ENCODE assay signal across 7 mouse cellular contexts in the genomic region with DNA sequence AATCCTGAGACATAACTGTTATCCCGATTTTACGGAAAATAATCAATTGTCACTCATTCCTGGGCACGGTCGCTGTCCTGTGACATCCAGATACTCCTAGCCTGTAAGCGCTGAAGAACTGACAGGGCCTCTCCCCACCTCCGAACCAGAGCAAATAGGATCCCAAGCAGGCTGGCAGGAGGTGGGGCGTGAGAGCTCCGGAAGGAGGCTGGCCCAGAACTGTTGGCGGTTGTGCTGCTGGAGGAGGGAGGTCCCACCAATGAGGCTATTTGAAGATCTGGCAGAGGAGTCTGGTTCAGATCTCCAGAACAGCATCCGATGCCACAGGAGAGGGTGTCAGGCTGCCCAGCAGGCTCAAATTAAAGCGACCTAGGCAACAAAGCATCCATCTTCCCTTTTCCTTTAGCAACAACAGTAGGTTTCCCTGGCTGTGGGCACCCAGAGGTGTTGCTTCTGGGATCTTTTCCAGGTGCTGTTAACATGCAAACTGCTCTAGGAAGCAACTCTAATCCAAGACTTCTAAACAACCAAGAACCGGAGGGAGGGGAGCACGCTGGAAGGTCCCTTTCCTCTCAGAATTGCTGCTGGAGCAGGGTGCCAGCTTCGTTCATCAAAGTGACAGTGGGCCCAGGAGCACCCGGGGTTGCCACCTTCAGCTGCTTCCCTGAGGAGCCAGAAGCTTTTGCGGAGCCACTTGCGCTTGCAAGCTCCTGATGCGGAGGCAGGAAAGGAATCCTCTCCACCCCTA. TPM values are rescaled to one million over a fixed set of nuclear protein-coding genes. Genes with fewer than 3 reads are reported as not detected.
A peak's percentile ranks its signal among the peaks of the same experiment; 100 is the strongest.
DNase-seq lines count a peak whose midpoint lies in the region; ATAC-seq lines count a peak whose summit lies in the region.

No protein-coding gene starts in this region.

- intact Hi-C loops in left cerebral cortex, postnatal 10 days (cut with DNase I) = no loop called here

- ATAC-seq in inflammation-experienced regulatory T-cells, adult 6 months = peak; percentile 96
- ATAC-seq in megakaryocyte progenitor cell, adult 5-6 weeks (replicated peaks; ENCODE audit: poor library complexity) = peak; percentile 91

- DNase-seq in adrenal gland, adult 2 months = peak; percentile 93
- peak; percentile 93 for DNase-seq in embryo, embryonic 10 days (ENCODE audit: low spot score)
- peak; percentile 71 for DNase-seq in gastrocnemius, postnatal 10 days
- peak; percentile 91 to 93 for DNase-seq in left cerebral cortex, postnatal 10 days (ENCODE audit: extremely low spot score in 1 of 2, low spot score in 2 of 2)
- DNase-seq in right cerebral cortex, postnatal 25 days = peak; percentile 88

RNA-seq across cellular contexts. Expression of a gene that starts 0.7 kb away (rescaled TPM):
- 10 to 100 TPM; 22.1 to 33.4 TPM for total RNA-seq in adrenal gland, adult 2 months (2021)
- polyA plus RNA-seq in adrenal gland, adult 2 months (2012; rRNA removed) = 23.9 and 24.3 TPM in 2 replicates
- total RNA-seq in gastrocnemius, postnatal 10 days (2021) = 10 to 100 TPM; 59.5 to 60.6 TPM
- 10 to 100 TPM; 30.5 to 54.0 (median 35.4) TPM for polyA plus RNA-seq in inflammation-experienced regulatory T-cells, adult 6 months (2017; shearing (Covaris generic))
- 100 to 1,000 TPM; 123 to 130 TPM for total RNA-seq in left cerebral cortex, postnatal 10 days (2021)
- 43.6 and 55.5 TPM in 2 replicates for total RNA-seq in megakaryocyte progenitor cell, adult 5-6 weeks (2015)
- total RNA-seq in megakaryocyte progenitor cell, adult 5-6 weeks (2017) = 53.6 and 57.7 TPM in 2 replicates

RNA-seq across cellular contexts. Expression of a gene that starts 5.6 kb away (rescaled TPM):
- 10 to 100 TPM; 28.2 to 32.0 TPM for total RNA-seq in adrenal gland, adult 2 months (2021)
- 56.0 and 63.9 TPM in 2 replicates for polyA plus RNA-seq in adrenal gland, adult 2 months (2012; rRNA removed)
- total RNA-seq in gastrocnemius, postnatal 10 days (2021) = 10 to 100 TPM; 12.7 to 14.6 TPM
- polyA plus RNA-seq in inflammation-experienced regulatory T-cells, adult 6 months (2017; shearing (Covaris generic)) = 10 to 100 TPM; 45.5 to 63.3 (median 53.1) TPM
- total RNA-seq in left cerebral cortex, postnatal 10 days (2021) = 10 to 100 TPM; 29.3 to 31.5 TPM
- total RNA-seq in megakaryocyte progenitor cell, adult 5-6 weeks (2015) = 11.3 and 17.5 TPM in 2 replicates
- 16.8 and 17.9 TPM in 2 replicates for total RNA-seq in megakaryocyte progenitor cell, adult 5-6 weeks (2017)

RNA-seq across cellular contexts. Expression of a gene that starts 10.4 kb away (rescaled TPM):
- total RNA-seq in adrenal gland, adult 2 months (2021) = 1 to 10 TPM; 1.8 to 2.4 TPM
- polyA plus RNA-seq in adrenal gland, adult 2 months (2012; rRNA removed) = 4.5 and 7.4 TPM in 2 replicates
- total RNA-seq in gastrocnemius, postnatal 10 days (2021) = 1 to 10 TPM in 1 of 2 experiments, under 1 TPM in 1; 0.61 to 2.6 TPM
- 1 to 10 TPM; 2.1 to 5.3 (median 4.3) TPM for polyA plus RNA-seq in inflammation-experienced regulatory T-cells, adult 6 months (2017; shearing (Covaris generic))
- total RNA-seq in left cerebral cortex, postnatal 10 days (2021) = 1 to 10 TPM; 3.0 to 3.2 TPM
- 1.3 TPM in 1 of 2 replicates, not detected in the other for total RNA-seq in megakaryocyte progenitor cell, adult 5-6 weeks (2015)
- total RNA-seq in megakaryocyte progenitor cell, adult 5-6 weeks (2017) = 0.81 TPM in 1 of 2 replicates, not detected in the other

RNA-seq across cellular contexts. Expression of a gene that starts 16.4 kb away (rescaled TPM):
- 10 to 100 TPM; 56.0 to 66.6 TPM for total RNA-seq in adrenal gland, adult 2 months (2021)
- 25.2 and 28.9 TPM in 2 replicates for polyA plus RNA-seq in adrenal gland, adult 2 months (2012; rRNA removed)
- total RNA-seq in gastrocnemius, postnatal 10 days (2021) = 10 to 100 TPM; 31.6 to 37.5 TPM
- polyA plus RNA-seq in inflammation-experienced regulatory T-cells, adult 6 months (2017; shearing (Covaris generic)) = 10 to 100 TPM; 17.1 to 26.8 (median 21.4) TPM
- total RNA-seq in left cerebral cortex, postnatal 10 days (2021) = 10 to 100 TPM; 33.7 to 39.4 TPM
- 29.9 and 34.6 TPM in 2 replicates for total RNA-seq in megakaryocyte progenitor cell, adult 5-6 weeks (2015)
- 115 and 143 TPM in 2 replicates for total RNA-seq in megakaryocyte progenitor cell, adult 5-6 weeks (2017)

RNA-seq across cellular contexts. Expression of a gene that starts 24.0 kb away (rescaled TPM):
- 100 to 1,000 TPM in 1 of 2 experiments, 10 to 100 TPM in 1; 90.9 to 100 TPM for total RNA-seq in adrenal gland, adult 2 months (2021)
- polyA plus RNA-seq in adrenal gland, adult 2 months (2012; rRNA removed) = 108 and 125 TPM in 2 replicates
- 10 to 100 TPM; 42.3 to 47.0 TPM for total RNA-seq in gastrocnemius, postnatal 10 days (2021)
- polyA plus RNA-seq in inflammation-experienced regulatory T-cells, adult 6 months (2017; shearing (Covaris generic)) = 100 to 1,000 TPM; 283 to 327 (median 313) TPM
- 100 to 1,000 TPM; 110 TPM for total RNA-seq in left cerebral cortex, postnatal 10 days (2021)
- total RNA-seq in megakaryocyte progenitor cell, adult 5-6 weeks (2015) = 97.2 and 104 TPM in 2 replicates
- total RNA-seq in megakaryocyte progenitor cell, adult 5-6 weeks (2017) = 100 and 123 TPM in 2 replicates

Comparison
In these comparisons a context has a peak if more than half of its experiments do, and no peak if none do; other contexts are left out.
1. Peak in every context shown above with its lines: DNase-seq and ATAC-seq.